Mouse (Mus musculus) myocyte (in vitro differentiated cells): Measurements from ENCODE around the gene Acadsb. TPM values are rescaled to one million over a fixed set of nuclear protein-coding genes. Genes with fewer than 3 reads are reported as not detected.

Source experiments
- H3K27me3 ChIP-seq: one replicate; pipeline ENCODE4 v1.6.1; 2011; ENCODE audit not compliant: control insufficient read depth, insufficient read depth, insufficient read length
- H3K36me3 ChIP-seq: one replicate; pipeline ENCODE4 v1.6.1; 2011; ENCODE audit not compliant: control insufficient read depth, insufficient read depth
- H3K4me2 ChIP-seq: one replicate; pipeline ENCODE4 v1.6.1; 2011; ENCODE audit warnings: low read depth, control low read depth
- H3K4me3 ChIP-seq: one replicate; pipeline ENCODE4 v1.5.1; 2011; ENCODE audit warnings: mild to moderate bottlenecking, control low read depth, moderate library complexity
- H3K79me2 ChIP-seq: one replicate; pipeline ENCODE4 v1.6.1; 2011; ENCODE audit not compliant: control insufficient read depth, insufficient read depth
- H3ac ChIP-seq: one replicate; pipeline ENCODE4 v1.6.1; 2011; ENCODE audit not compliant: control insufficient read depth, insufficient read length
- CEBPB ChIP-seq: IDR thresholded peaks from 2 replicates; pipeline ENCODE4 v1.6.1; 2011; ENCODE audit warnings: mild to moderate bottlenecking, moderate library complexity; ENCODE audit not compliant: poor library complexity, insufficient read depth, severe bottlenecking
- E2F4 ChIP-seq: IDR thresholded peaks from one replicate; pipeline ENCODE4 v1.6.1; 2011; ENCODE audit warnings: mild to moderate bottlenecking, control low read depth, moderate library complexity; ENCODE audit not compliant: insufficient read depth
- MAX ChIP-seq: IDR thresholded peaks from one replicate; pipeline ENCODE4 v1.6.1; 2011; ENCODE audit warnings: low read depth, mild to moderate bottlenecking, control low read depth
- MYOD1 ChIP-seq, 3 experiments: IDR thresholded peaks; one replicate each; pipeline ENCODE4 v1.6.1; 2011; ENCODE audit warnings: control low read depth in 2 of 3, low read depth in 2 of 3, mild to moderate bottlenecking in 2 of 3, moderate library complexity in 1 of 3; ENCODE audit not compliant: insufficient read length in 2 of 3, control insufficient read depth in 1 of 3
- MYOG ChIP-seq, 3 experiments: IDR thresholded peaks; one replicate each; pipeline ENCODE4 v1.6.1; 2011; ENCODE audit warnings: control low read depth in 2 of 3, low read depth in 2 of 3, mild to moderate bottlenecking in 2 of 3; ENCODE audit not compliant: insufficient read length in 2 of 3, control insufficient read depth in 1 of 3, insufficient read depth in 1 of 3
- POLR2A ChIP-seq: IDR thresholded peaks from one replicate; pipeline ENCODE4 v1.6.1; 2011; ENCODE audit warnings: low read depth, mild to moderate bottlenecking, control low read depth, moderate library complexity; ENCODE audit not compliant: insufficient read length
- POLR2AphosphoS2 ChIP-seq: IDR thresholded peaks from one replicate; pipeline ENCODE4 v1.6.1; 2011; ENCODE audit warnings: low read depth, control low read depth; ENCODE audit not compliant: insufficient read length
- REST ChIP-seq: IDR thresholded peaks from one replicate; pipeline ENCODE4 v1.6.1; 2011; ENCODE audit warnings: mild to moderate bottlenecking, control low read depth, moderate library complexity; ENCODE audit not compliant: insufficient read depth, insufficient read length
- SRF ChIP-seq: IDR thresholded peaks from one replicate; pipeline ENCODE4 v1.6.1; 2011; ENCODE audit warnings: low read depth; ENCODE audit not compliant: control insufficient read depth, insufficient read length
- TCF12 ChIP-seq: IDR thresholded peaks from one replicate; pipeline ENCODE4 v1.6.1; 2011; ENCODE audit warnings: mild to moderate bottlenecking, control low read depth; ENCODE audit not compliant: poor library complexity, insufficient read depth, severe bottlenecking
- TCF3 ChIP-seq: IDR thresholded peaks from one replicate; pipeline ENCODE4 v1.6.1; 2011; ENCODE audit warnings: low read depth, control low read depth; ENCODE audit not compliant: insufficient read length
- USF1 ChIP-seq: IDR thresholded peaks from one replicate; pipeline ENCODE4 v1.6.1; 2011; ENCODE audit warnings: low read depth, mild to moderate bottlenecking, control low read depth, moderate library complexity
- polyA plus RNA-seq: library from polyadenylated mRNA; unstranded; fragments of >200 nt; fragmentation: generic; extraction: Trizol; gene quantifications from one replicate; pipeline ENCODE4 v1.2.1, GENCODE M21; 2012; ENCODE audit warnings: missing spikeins

Acadsb gene
- polyA plus RNA-seq, 1 experiment, result 14.7 TPM

- no peak overlapping the region for H3ac ChIP-seq
- H3K36me3 ChIP-seq, result no peaks in the 10 kb centered on the region
- H3K79me2 ChIP-seq, result no peaks in the 10 kb centered on the region
- H3K27me3 ChIP-seq, result peaks cover 21% of the 10 kb centered on the region
- H3K4me3 ChIP-seq, result no peak overlapping the region
- H3K4me2 ChIP-seq, result no peak overlapping the region
- no peak for TF ChIP-seq USF1
- TF ChIP-seq CEBPB, result no peak
- TF ChIP-seq SRF, result no peak
- no peak for TF ChIP-seq REST
- no peak for TF ChIP-seq POLR2A
- TF ChIP-seq E2F4, result no peak
- TF ChIP-seq TCF12, result no peak
- no peak for TF ChIP-seq MYOD1 (IDR thresholded peaks at IDR 0.05; ENCODE audit: control insufficient read depth in 1 of 3, insufficient read length in 2 of 3, low read depth in 2 of 3)
- no peak for TF ChIP-seq MYOG (IDR thresholded peaks at IDR 0.05; ENCODE audit: control insufficient read depth in 1 of 3, insufficient read depth in 1 of 3, insufficient read length in 2 of 3, low read depth in 2 of 3)
- no peak for TF ChIP-seq POLR2AphosphoS2
- no peak for TF ChIP-seq MAX
- no peak for TF ChIP-seq TCF3
Observed at GRCm38 (mm10) chr7:131465117-131465601, 54.8 kb downstream of the Acadsb start.

GRCm38 (mm10) chr7:131465735-131466134 lies 55.3 kb downstream of the Acadsb start:
- Histone ChIP-seq H3ac (no peak overlapping the region), H3K4me3 (no peak overlapping the region), H3K79me2 (no peaks in the 10 kb centered on the region), H3K27me3 (peaks cover 21% of the 10 kb centered on the region), H3K4me2 (no peak overlapping the region), H3K36me3 (no peaks in the 10 kb centered on the region)
- TF ChIP-seq REST (no peak), POLR2A (no peak), TCF3 (no peak), CEBPB (no peak), SRF (no peak), MYOG (IDR thresholded peaks at IDR 0.05; ENCODE audit: control insufficient read depth in 1 of 3, insufficient read depth in 1 of 3, insufficient read length in 2 of 3, low read depth in 2 of 3) (no peak), MAX (no peak), POLR2AphosphoS2 (no peak), USF1 (no peak), MYOD1 (IDR thresholded peaks at IDR 0.05; ENCODE audit: control insufficient read depth in 1 of 3, insufficient read length in 2 of 3, low read depth in 2 of 3) (no peak), E2F4 (no peak), TCF12 (no peak)

- H3K4me3 ChIP-seq, result no peak overlapping the region
- H3K27me3 ChIP-seq, result peaks cover 21% of the 10 kb centered on the region
- H3ac ChIP-seq, result no peak overlapping the region
- H3K79me2 ChIP-seq, result no peaks in the 10 kb centered on the region
- H3K4me2 ChIP-seq, result no peak overlapping the region
- TF ChIP-seq MYOD1 (IDR thresholded peaks at IDR 0.05; ENCODE audit: control insufficient read depth in 1 of 3, insufficient read length in 2 of 3, low read depth in 2 of 3), result no peak
- no peak for TF ChIP-seq USF1
- no peak for TF ChIP-seq POLR2AphosphoS2
- TF ChIP-seq E2F4, result no peak
- TF ChIP-seq POLR2A, result no peak
- no peak for TF ChIP-seq SRF
- no peak for TF ChIP-seq CEBPB
- no peak for TF ChIP-seq TCF12
- TF ChIP-seq MYOG (IDR thresholded peaks at IDR 0.05; ENCODE audit: control insufficient read depth in 1 of 3, insufficient read depth in 1 of 3, insufficient read length in 2 of 3, low read depth in 2 of 3), result no peak
- TF ChIP-seq MAX, result no peak
- H3K36me3 ChIP-seq, result no peaks in the 10 kb centered on the region
Observed at GRCm38 (mm10) chr7:131467312-131467711, 56.9 kb downstream of the Acadsb start.

GRCm38 (mm10) chr7:131469506-131469905 lies 59.1 kb downstream of the Acadsb start:
- Histone ChIP-seq H3K4me3 (no peak overlapping the region), H3K27me3 (peaks cover 14% of the 10 kb centered on the region), H3K79me2 (no peaks in the 10 kb centered on the region)

More at GRCm38 (mm10) chr7:131469506-131469905, 59.1 kb downstream of the Acadsb start:
- Histone ChIP-seq H3K36me3 (no peaks in the 10 kb centered on the region), H3ac (no peak overlapping the region), H3K4me2 (no peak overlapping the region)
- no peak for TF ChIP-seq TCF3
- TF ChIP-seq SRF, result no peak
- no peak for TF ChIP-seq POLR2A
- no peak for TF ChIP-seq REST
- TF ChIP-seq MAX, result no peak
- TF ChIP-seq POLR2AphosphoS2, result no peak
- no peak for TF ChIP-seq MYOG (IDR thresholded peaks at IDR 0.05; ENCODE audit: control insufficient read depth in 1 of 3, insufficient read depth in 1 of 3, insufficient read length in 2 of 3, low read depth in 2 of 3)
- no peak for TF ChIP-seq E2F4
- no peak for TF ChIP-seq CEBPB
- no peak for TF ChIP-seq USF1
- TF ChIP-seq TCF12, result no peak
- TF ChIP-seq MYOD1 (IDR thresholded peaks at IDR 0.05; ENCODE audit: control insufficient read depth in 1 of 3, insufficient read length in 2 of 3, low read depth in 2 of 3), result no peak
